Mouse (Mus musculus) CH12.LX (cell line): ENCODE measurements at regions not wholly inside any gene's neighbourhood (a gene's known extent, or its start where the extent isn't known, plus 50 kb on each side); places are given as distances from the start of the nearest gene placed in this dataset.

Experiments
- CHD1 ChIP-seq: IDR thresholded peaks from 2 replicates; pipeline ENCODE4 v1.6.1; 2012; ENCODE audit warnings: low read depth, low read length, improper control_type of control experiment, inconsistent platforms
- CTCF ChIP-seq, 2 experiments: IDR thresholded peaks in 1 of 2; conservative IDR thresholded peaks in 1 of 2; 2 replicates each; pipeline ENCODE4 v1.5.1; 2011 to 2012; ENCODE audit warnings: low read depth in 2 of 2, low read length in 2 of 2, improper control_type of control experiment in 1 of 2, inconsistent platforms in 1 of 2, mild to moderate bottlenecking in 1 of 2, moderate library complexity in 1 of 2
- POLR2A ChIP-seq: IDR thresholded peaks from 2 replicates; pipeline ENCODE4 v1.6.1; 2011; ENCODE audit warnings: low read depth, mild to moderate bottlenecking, improper control_type of control experiment, low read length

- no peak for TF ChIP-seq CTCF (conservative IDR thresholded peaks at IDR 0.05 in 1 of 2, IDR thresholded peaks at IDR 0.05 in 1 of 2; ENCODE audit: low read depth in 2 of 2, low read length in 2 of 2)
- no peak for TF ChIP-seq POLR2A
- TF ChIP-seq CHD1, result no peak
These were observed 171.7 kb upstream of the Foxn2 start for GRCm38 (mm10) chr17:88268802-88269201.
